Mouse (Mus musculus) T-helper 2 cell (primary cell): ENCODE measurements around the gene Pxdn.

Experiments
- in situ Hi-C: fragments of 300-600 bp; cut with MboI, MseI; formaldehyde crosslinking; loops from one replicate; pipeline ENCODE4 v1.15.1; 2025; ENCODE audit warnings: high pct_unique_total_duplicates

The Pxdn gene

DNA sequence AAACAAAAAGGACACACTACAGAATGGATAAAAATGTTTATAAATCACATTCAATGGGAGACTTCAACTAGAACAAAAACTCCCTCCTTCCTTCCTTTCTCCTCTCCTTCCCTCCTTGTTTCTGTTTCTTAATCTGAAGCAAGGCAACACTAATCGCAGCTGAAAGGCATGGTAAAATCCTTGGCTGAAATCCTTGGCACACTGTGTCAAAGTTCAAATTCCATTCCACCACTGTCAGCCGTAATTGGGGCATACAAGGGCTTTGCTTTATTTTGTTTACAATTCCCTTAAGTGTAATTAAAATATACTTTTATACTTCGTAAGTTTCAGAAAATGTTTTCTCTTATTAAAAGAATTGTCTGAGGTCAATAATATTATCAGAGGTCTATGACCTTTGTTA is 86.1 kb downstream of the Pxdn start:
- in situ Hi-C loops, result no loop called here

DNA sequence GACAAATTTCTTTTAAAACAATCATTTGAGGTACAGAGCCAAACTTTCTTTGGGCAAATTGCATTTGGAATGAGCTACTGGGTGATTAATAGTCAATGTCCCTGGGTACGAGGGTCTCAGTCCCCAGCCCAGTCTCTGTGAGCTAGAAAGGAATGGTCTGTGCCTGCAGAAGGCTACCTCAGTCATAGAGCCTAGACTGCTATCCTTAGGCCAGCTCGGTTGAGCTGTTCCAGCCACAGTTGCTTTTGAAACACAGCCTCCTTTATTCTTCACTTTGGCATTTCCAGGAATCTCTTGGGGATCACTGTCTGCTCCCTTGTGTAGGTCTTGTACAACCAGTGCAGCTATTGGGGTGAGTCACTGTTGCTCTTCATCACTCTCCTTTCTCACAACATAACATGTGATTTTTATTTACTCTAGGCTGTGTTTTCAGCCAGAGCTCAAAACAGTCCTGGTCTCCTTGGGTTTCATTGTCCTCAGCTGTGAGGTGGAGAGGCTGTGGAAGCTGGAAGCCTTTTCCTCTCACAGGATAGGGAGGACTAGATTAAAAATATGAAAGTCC is 86.9 kb downstream of the Pxdn start:
- in situ Hi-C loops, result no loop called here

DNA sequence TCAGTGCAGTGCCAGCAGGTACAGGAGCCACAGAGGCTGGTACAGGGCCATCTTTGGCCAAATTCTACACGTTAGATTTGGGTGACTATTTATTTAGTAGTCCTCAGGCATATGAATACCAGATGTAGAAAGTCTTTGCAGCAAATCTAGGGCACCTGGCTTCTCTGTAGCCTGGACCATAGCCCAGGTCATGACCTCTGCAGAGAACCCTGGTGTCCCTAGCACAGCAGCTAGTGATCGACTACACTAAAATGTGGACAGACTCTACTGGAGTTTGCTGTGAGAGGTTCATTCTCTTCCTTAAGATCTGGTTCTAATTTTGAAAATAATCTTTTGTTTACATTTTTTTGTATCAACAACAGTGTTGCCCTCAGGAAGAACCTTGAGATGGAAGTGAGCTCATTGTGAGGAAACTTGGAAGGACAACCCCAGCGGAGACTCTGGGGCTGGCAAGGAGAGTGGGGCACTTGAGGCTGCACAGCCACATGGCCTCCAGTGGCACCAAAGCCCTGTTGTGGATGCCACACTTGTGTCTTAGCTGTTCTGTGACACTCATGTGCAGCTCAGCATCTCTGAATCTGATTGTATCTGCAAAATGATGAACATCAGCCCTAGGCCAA is 90.4 kb downstream of the Pxdn start:
- in situ Hi-C loops, result loop anchor here (25.0 kb wide), 1 partner anchor 1441 kb away; the partner anchor contains the start of gene Allc

DNA sequence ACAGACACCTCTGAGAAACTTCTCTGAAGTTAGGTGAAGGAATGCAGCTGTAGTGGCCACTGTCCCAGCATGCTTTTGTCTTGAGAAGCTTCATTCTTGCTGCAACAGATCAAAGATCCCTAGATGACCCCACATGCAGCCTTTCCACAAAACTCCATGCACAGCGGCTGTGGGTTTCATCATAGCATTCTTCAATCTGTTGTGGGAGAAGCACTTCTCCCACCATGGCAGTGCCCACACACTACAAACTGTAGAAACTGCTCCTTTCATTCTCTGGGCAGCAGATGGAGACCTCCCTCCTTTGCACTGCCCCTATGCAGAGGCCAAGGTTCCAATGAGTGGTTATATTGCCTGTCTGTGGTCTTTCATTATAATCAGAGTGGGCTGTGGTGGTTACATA is 91.7 kb downstream of the Pxdn start:
- in situ Hi-C loops, result loop anchor here (25.0 kb wide), 1 partner anchor 1442 kb away; the partner anchor contains the start of gene Allc

DNA sequence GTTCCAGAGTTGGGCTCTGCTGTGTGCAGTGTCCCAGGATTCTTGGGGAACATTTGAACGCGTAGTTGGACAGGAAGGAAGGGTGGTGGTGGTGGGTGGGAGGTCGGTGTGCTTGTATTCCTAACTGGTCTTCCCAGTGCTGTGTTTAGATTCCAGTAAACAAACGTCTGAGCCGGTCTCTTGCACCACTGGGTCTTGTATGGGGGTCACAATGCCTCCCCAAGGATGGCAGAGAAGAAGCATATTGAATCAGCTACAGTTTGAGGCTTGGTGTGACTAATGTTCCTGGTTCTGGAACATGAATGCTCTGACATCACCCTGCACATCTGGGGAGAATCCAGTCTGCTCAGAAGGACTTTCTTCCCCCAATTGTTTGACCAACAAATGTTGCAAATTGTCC is 93.2 kb downstream of the Pxdn start:
- in situ Hi-C loops, result loop anchor here (25.0 kb wide), 1 partner anchor 1443 kb away; the partner anchor contains the start of gene Allc

DNA sequence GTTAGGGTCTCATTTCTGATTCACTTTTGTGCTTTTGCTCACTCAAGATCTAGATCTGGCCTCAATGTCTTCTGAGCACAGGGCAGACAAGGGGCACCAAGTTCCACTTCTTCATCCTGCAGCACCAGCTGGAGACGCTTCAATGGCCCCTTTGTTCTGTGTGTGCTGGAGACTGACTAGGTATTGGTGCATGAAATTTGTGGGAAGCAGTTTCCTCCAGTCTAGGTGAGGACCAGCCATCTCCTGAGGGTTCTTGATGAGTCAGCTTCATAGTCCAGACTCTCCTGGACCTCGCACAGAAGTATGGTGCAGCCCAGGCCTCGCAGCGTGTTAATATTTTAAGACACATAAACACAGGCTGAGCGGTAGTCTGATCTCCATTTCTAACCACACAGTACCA is 97.3 kb downstream of the Pxdn start:
- in situ Hi-C loops, result loop anchor here (25.0 kb wide), 1 partner anchor 1447 kb away; the partner anchor contains the start of gene Allc

DNA sequence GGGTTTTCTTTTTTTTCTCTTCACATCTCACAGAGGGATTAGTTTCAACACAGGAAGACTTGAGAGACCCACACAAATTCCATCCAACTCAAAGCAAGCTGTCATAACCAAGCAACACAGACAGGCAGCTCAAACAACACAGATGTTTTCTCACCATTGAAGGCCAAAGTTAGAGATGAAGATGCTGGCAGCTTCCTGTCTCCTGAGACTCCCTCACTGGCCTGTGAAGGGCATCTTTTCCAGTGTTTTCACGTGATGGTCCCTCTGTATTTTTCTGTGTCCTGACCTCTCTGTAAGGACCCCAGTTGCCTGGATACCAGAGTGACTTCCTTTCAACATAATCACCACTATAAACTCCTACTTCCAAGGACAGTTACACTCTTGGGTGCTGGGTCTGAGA is 98.0 kb downstream of the Pxdn start:
- in situ Hi-C loops, result loop anchor here (25.0 kb wide), 1 partner anchor 1448 kb away; the partner anchor contains the start of gene Allc

DNA sequence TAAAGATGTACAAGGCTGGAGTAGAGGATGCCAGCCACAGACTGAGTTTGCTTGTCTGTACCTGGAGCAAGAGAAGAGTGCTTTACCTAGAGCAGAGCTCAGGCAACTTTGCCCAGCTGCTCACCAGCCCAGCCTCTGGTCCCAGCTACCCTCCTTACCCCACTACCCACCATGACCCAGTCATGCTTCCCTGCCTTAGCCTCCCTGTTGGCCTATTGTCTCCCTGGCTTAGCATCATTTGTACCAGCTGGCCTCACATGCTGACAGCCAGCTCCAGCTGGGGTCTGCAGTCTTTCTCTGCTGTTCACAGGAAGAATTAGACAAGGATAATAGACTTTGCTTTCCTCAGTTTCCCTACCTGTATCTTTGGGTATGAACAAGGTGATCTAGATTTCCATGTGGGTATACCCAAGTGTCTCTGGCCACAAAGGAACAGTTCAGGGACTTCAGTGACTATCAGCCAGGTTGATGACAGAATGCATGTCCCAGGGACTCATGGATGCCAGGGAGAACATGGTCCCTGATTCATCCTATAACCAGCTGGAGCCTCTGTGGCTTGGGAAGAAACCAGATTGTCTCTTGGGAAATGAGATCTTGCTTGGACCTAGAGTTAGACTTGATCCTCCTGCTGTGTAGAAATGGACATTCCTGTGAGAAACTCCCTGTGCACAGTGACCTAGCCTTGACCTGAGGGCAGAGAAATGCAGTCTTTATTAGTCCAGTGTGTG is 98.6 kb downstream of the Pxdn start:
- in situ Hi-C loops, result loop anchor here (25.0 kb wide), 1 partner anchor 1449 kb away; the partner anchor contains the start of gene Allc

DNA sequence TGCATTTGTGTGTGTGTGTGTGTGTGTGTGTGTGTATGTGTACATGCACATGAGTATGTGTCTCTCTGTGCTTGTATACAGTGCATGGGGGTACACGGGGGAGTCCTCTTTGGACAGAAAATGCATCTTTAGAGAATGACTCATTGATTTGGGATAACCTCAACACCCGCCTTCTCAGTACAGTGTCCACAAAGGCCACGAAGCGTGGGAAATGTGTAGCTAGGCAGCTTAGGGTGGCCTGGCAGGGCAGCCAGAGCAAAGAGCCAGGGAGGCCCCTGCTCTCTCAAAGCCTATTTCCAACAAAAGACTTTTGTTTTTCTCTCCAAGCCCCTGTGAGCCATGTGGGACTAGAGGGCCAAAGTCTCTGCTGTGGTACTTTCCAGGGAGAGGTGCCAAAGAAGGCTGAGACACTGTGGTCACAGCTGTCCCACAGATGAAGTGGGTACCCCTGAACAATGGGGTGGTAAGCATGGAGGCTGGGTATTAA is 99.2 kb downstream of the Pxdn start:
- in situ Hi-C loops, result loop anchor here (25.0 kb wide), 1 partner anchor 1449 kb away; the partner anchor contains the start of gene Allc

DNA sequence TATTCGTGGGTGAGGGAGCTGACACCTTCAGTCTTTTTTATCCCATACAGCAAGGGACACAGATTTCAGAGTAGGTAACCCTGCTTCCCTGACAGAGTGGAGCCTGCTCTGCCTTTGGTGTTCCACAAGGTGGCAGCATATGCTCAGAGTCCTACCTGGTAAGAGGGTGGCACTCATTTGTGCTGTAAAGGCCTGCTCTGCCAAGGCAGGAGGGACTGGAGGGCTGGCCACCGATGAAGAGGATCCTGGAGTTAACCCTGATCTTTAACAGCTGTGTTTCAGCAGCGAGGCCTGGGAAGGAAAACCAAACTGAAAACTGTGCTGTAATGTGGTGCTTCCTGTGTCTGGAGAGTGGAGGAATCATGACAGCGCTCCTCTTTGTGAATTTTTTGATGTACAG is 102.2 kb downstream of the Pxdn start:
- in situ Hi-C loops, result loop anchor here (25.0 kb wide), 1 partner anchor 1452 kb away; the partner anchor contains the start of gene Allc

DNA sequence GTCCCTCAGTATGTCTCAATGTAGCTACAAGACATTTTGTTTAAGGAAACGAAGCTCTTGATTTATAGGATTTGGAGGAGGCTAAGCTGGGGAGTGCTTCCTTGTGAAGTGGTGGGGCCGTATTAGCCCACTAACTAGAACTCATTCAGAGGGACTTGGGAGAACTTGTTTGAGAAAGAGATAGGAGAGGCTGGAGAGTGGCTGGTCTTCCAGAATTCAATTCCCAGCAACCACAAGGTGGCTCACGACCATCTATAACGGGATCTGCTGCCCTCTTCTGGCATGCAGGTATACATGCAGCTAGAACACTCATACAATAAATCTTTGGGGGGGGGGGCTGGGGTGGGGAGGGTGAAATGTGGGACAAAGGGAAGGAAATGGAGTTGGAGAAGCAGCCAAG is 102.7 kb downstream of the Pxdn start:
- in situ Hi-C loops, result loop anchor here (25.0 kb wide), 1 partner anchor 1453 kb away; the partner anchor contains the start of gene Allc

DNA sequence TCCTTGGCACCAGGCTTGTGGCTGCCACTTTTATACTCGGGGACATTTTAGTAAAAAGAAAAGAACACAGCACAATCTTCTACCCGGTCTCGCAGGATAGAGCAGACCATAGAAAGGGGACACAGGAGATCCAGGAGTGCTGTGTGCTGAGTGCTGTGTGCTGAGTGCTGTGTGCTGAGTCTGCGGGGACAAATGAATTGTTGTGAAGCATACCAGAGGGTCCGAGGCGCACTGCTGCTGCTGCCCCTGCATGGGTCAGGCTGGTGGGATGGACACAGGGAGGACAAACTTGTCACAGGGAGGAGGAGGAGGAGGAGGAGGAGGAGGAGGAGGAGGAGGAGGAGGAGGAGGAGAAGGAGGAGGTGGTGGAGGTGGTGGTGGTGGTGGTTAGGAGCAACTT is 111.4 kb downstream of the Pxdn start:
- in situ Hi-C loops, result loop anchor here (25.0 kb wide), 1 partner anchor 1462 kb away; the partner anchor contains the start of gene Allc

DNA sequence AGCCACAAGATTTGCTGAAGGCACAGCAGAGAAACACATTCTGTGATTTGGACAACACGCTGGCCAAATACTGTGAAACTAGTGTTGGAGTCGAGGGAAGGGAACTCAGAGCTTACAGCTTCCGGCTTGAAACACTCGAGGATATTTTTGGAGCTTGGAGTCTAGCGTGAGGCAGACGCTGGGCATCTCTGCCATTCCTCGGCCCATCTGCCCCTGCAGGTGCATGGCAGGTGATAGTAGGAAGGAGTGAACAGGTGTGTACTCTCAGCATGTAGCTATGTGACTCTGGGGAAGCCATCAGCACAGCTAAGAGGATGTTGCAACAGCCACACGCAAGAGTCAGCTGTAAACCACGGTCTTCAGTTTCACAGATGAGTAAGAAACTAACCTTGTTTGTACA is 112.4 kb downstream of the Pxdn start:
- in situ Hi-C loops, result loop anchor here (25.0 kb wide), 1 partner anchor 1463 kb away; the partner anchor contains the start of gene Allc

DNA sequence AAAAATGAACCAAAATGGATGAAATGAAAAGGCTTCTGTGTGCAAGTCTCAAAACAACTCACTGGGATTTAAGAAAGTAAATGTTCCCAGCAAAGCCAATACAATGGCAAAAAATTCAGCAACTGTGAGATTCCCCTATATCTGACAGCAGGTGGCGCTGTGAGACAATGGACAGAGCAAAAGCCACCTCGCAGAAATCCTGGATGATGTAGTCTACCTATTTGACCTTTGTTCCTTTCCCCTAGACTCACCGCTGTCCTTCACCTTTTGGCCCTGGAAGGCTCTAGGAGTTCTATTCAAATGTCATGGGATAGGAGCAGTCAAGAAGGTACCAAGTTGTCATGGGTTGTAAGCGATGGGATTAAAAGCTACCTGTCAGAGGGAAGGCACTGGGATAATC is 112.8 kb downstream of the Pxdn start:
- in situ Hi-C loops, result no loop called here

DNA sequence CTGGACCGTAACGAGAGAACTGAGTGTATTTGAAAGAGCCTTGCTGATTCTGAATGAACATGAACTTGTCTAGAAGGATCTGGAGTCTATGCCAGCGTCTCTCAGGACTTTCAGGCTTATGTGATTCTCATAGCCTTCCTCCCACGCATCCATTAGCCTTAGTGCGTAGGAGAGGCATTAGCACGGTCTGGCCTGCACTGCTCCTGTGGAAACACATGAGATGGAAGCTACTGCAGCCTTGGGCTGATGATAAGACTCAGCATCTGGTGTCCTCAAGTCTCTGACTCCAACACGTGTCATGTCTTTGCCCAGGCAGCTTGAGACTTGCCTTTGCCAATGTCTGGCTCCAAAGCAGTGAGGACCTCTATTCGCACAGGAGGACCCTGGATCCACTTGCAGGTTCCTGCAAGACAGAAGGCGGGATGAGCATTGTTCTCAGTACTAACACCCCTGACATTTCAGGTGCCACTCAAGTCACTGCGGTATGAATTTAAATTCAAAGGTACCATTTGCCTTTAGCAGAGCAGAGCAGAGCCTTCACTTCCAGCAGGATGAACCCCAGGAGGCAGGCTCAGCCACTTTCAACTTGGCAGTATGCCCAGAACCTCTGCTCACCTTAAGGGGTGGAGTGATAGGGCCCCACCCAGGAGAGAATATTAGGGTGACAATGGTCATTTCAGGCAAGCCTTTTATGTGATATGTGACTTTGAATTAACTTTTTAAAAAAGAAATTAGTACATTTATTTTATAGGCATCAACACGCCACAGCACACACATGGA is 117.5 kb downstream of the Pxdn start:
- in situ Hi-C loops, result loop anchor here (5.0 kb wide), 1 partner anchor 517 kb away; no protein-coding TSS in a partner anchor

DNA sequence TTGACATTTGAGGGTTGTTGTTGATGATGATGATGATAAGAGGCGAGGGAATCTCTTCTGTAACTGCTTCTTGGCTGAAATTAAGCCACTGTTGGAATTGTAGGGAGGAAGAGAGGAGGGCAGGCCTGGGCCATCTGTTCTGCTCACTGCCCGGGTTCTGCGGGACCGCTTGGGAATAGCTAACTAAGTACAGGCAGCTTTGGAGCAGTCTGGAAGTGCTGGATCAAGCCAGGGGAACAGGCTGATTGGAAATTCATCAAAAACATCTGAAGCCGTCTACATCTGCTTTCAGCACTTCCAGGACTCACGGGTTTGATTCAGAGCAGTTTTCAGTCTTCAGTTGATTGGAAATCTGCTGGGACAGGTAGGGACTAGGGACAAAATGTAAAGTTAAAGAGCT is 120.6 kb downstream of the Pxdn start:
- in situ Hi-C loops, result loop anchor here (5.0 kb wide), 1 partner anchor 514 kb away; no protein-coding TSS in a partner anchor

DNA sequence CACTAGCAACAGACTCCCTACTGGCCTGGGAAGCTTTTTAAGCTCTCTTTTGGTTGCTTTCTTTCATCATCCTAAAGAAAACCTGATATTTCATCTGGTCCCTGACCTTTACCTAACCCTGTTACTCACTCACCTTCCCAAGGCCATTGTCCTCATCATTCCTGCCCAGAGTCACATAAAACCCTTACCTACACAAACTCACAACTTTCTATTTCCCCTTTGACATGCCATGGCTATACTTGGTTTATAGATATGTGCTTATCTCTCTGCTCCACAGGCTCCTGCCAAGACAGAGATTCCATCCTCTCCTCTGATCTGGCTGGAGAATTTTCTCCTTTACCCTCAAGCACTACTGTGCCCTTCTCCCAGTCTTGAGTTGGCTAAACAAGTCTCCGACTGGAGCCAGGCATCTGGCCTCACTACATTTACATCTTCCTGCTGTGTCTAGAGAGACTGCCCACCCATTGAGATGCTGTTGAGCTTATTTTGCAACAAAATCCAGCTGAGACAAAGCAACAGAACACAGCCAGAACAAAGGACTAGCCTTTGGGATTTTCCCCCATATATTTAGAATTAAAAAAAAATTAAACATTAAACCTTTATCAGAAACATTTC is 124.2 kb downstream of the Pxdn start:
- in situ Hi-C loops, result no loop called here

DNA sequence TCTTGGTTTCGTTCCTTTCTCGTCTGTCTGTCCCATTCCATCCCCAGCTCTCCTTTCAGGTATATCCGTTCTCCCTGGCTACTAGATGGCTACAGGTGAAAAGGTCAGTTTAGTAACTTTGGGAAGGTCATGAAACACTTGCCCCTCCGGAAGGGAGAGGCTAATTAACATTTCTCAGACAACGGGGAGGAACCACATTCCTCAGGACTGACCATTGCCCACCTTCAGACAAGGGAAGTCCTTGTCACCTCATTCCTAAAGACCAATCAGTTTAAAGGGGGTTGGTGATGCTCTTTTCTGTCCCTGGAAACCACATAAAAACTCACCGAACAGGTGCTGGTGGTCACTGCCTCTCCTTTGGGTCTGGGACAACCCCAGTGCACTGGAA is 124.7 kb downstream of the Pxdn start:
- in situ Hi-C loops, result no loop called here
